10 mouse cellular contexts compared by ENCODE assay signal in the genomic region with DNA sequence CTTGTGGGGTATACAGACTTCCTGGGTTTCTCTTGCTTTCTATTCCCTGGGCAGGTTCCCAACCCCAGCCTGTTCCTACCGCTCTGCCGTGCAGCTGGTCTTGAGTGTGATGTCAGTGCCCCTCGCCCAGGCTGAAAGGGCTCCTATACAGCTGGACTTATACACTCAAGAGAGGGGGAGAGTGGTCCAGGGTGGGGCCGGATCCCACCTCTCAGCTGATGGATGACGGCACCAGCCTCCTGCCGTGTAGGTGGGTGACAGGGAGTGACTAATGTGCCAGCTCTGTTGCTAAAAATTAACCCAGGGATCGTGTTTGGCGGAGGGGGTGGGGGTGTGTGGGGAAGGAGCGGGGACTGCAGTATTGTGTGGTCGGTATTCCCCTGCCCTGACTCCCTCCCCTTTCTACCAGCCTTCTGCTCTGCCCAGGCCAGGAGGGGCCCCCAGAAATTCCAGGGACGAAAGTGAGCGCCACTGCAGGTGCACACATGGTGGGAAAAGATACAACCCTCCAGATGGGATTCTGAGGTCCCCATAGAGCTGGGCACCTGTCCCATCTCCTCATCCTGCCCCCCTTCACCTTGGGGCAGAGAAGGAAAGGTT. TPM values are rescaled to one million over a fixed set of nuclear protein-coding genes. Genes with fewer than 3 reads are reported as not detected.
A peak's percentile ranks its signal among the peaks of the same experiment; 100 is the strongest.
DNase-seq lines count a peak whose midpoint lies in the region; ATAC-seq and TF ChIP-seq lines count a peak whose summit lies in the region.
"Had no signal": no experiment of that assay in that cellular context is flagged by ENCODE, and none has a peak within 500 bp of the region (broad histone marks: within the 10 kb centered on the region; RNA-seq: fewer than 3 reads in every experiment).

No protein-coding gene starts in this region.

- no peak for TF ChIP-seq CTCF in thymus, adult 2 months (IDR thresholded peaks at IDR 0.05; ENCODE audit: borderline replicate concordance, control insufficient read depth, extremely low read depth, insufficient read depth, low read length, poor library complexity)

- no peak overlapping the region for H3K27ac ChIP-seq in hindbrain, embryonic 11.5 days (ENCODE audit: low read depth, low read length)
- no peak overlapping the region for H3K27ac ChIP-seq in hindbrain, embryonic 14.5 days
- H3K27ac ChIP-seq in thymus, adult 2 months (ENCODE audit: control insufficient read depth, insufficient read depth, low read length): peak overlapping the region; percentile 64

- H3K4me3 ChIP-seq in hindbrain, embryonic 11.5 days (ENCODE audit: low read depth, low read length): no peak overlapping the region
- no peak overlapping the region for H3K4me3 ChIP-seq in hindbrain, embryonic 14.5 days (replicated peaks; ENCODE audit: low read length)
- H3K4me3 ChIP-seq in thymus, adult 2 months (ENCODE audit: control insufficient read depth, insufficient read depth, low read length): no peak overlapping the region

- H3K9me3 ChIP-seq in hindbrain, embryonic 11.5 days (ENCODE audit: control insufficient read depth, low read length): no peaks in the 10 kb centered on the region
- no peaks in the 10 kb centered on the region for H3K9me3 ChIP-seq in hindbrain, embryonic 14.5 days (ENCODE audit: control insufficient read depth, low read length)

- no peak overlapping the region; the same call in 1 of the 2 replicates for H3K4me2 ChIP-seq in hindbrain, embryonic 11.5 days (replicated peaks; ENCODE audit: low read depth, low read length)
- H3K4me2 ChIP-seq in hindbrain, embryonic 14.5 days (replicated peaks): no peak overlapping the region

- no peaks in the 10 kb centered on the region for H3K36me3 ChIP-seq in hindbrain, embryonic 11.5 days (ENCODE audit: control insufficient read depth, insufficient read depth, low read length)
- no peaks in the 10 kb centered on the region for H3K36me3 ChIP-seq in hindbrain, embryonic 14.5 days (replicated peaks; ENCODE audit: control insufficient read depth, insufficient read depth)
- no peaks in the 10 kb centered on the region for H3K36me3 ChIP-seq in thymus, adult 2 months (ENCODE audit: control insufficient read depth, insufficient read depth, low read length)

- H3K27me3 ChIP-seq in hindbrain, embryonic 11.5 days (ENCODE audit: control insufficient read depth, insufficient read depth, low read length): peaks cover 3% of the 10 kb centered on the region; the same call in 1 of the 2 replicates
- no peaks in the 10 kb centered on the region; the same call in 1 of the 2 replicates for H3K27me3 ChIP-seq in hindbrain, embryonic 14.5 days (ENCODE audit: control insufficient read depth, insufficient read depth, low read length)
- H3K27me3 ChIP-seq in thymus, adult 2 months (ENCODE audit: control insufficient read depth, insufficient read depth, low read length): no peaks in the 10 kb centered on the region

- no peak for DNase-seq in hindbrain, embryonic 11.5 days (ENCODE audit: low spot score)
- no peak for DNase-seq in hindbrain, embryonic 14.5 days (ENCODE audit: low spot score)
- DNase-seq in thymus, adult 2 months: no peak
- no peak for DNase-seq in thymus, postnatal 10 days (ENCODE audit: low spot score in 2 of 2)
- peak; percentile 70 to 77 for DNase-seq in left cerebral cortex, adult 18-20 months (ENCODE audit: low spot score in 2 of 2)
- DNase-seq in telencephalon, adult 2 months (ENCODE audit: low read depth, low spot score): peak; percentile 79
- no peak for DNase-seq in cerebellum, postnatal 14 days
- DNase-seq in ovary, adult 18-20 months (ENCODE audit: low spot score): no peak
- DNase-seq: cerebellum, adult 11-12 months; gastrocnemius, postnatal 10 days had no signal

- ATAC-seq in hindbrain, embryonic 11.5 days (ENCODE audit: low FRiP score): peak; percentile 36; the same call in 1 of the 2 replicates
- ATAC-seq in hindbrain, embryonic 14.5 days (ENCODE audit: low FRiP score): no peak

- no peak for TF ChIP-seq POLR2A in thymus, adult 2 months (IDR thresholded peaks at IDR 0.05; ENCODE audit: control insufficient read depth, extremely low read depth, insufficient read depth, low read length, poor library complexity)

- 25% methylated on average over 12 of the region's 12 CpGs for WGBS in hindbrain, embryonic 11.5 days
- 33% methylated on average over 12 of the region's 12 CpGs for WGBS in hindbrain, embryonic 14.5 days
- 34% methylated on average over 12 of the region's 12 CpGs for WGBS in thymus, adult 2 months

- no peaks in the 10 kb centered on the region; the same call in 1 of the 2 replicates for H3K4me1 ChIP-seq in hindbrain, embryonic 11.5 days (replicated peaks; ENCODE audit: control insufficient read depth, insufficient read depth, low read length)
- H3K4me1 ChIP-seq in hindbrain, embryonic 14.5 days (replicated peaks; ENCODE audit: control insufficient read depth, insufficient read depth, low read length): 0 out of 2 replicates have a peak, but pooled peaks cover 9% of the 10 kb centered on the region
- peaks cover 44% of the 10 kb centered on the region for H3K4me1 ChIP-seq in thymus, adult 2 months (replicated peaks; ENCODE audit: control insufficient read depth, insufficient read depth, low read length)

- no peak overlapping the region for H3K9ac ChIP-seq in hindbrain, embryonic 11.5 days (ENCODE audit: low read depth, low read length)
- no peak overlapping the region for H3K9ac ChIP-seq in hindbrain, embryonic 14.5 days

RNA-seq across cellular contexts. Expression of gene Grasp, which starts 11.8 kb away (rescaled TPM):
- 4.5 and 5.0 TPM in 2 replicates for polyA plus RNA-seq in hindbrain, embryonic 11.5 days (2014; fragmentation: Nextera tagmentation; extraction: Ambion mirVana)
- 1.6 and 2.5 TPM in 2 replicates for polyA plus RNA-seq in hindbrain, embryonic 14.5 days (2014; fragmentation: Nextera tagmentation; extraction: Ambion mirVana)
- 10.2 and 15.4 TPM in 2 replicates for polyA plus RNA-seq in thymus, adult 2 months (2012; rRNA removed)
- total RNA-seq in left cerebral cortex, adult 18-20 months (2021): 100 to 1,000 TPM in 1 of 2 experiments, 10 to 100 TPM in 1; 77.7 to 111 TPM

RNA-seq across cellular contexts. Expression of gene Nr4a1, which starts 18.2 kb away (rescaled TPM):
- 2.2 and 2.9 TPM in 2 replicates for polyA plus RNA-seq in hindbrain, embryonic 11.5 days (2014; fragmentation: Nextera tagmentation; extraction: Ambion mirVana)
- polyA plus RNA-seq in hindbrain, embryonic 14.5 days (2014; fragmentation: Nextera tagmentation; extraction: Ambion mirVana): 5.0 and 5.1 TPM in 2 replicates
- 164 TPM in 2 replicates for polyA plus RNA-seq in thymus, adult 2 months (2012; rRNA removed)
- 100 to 1,000 TPM; 171 to 181 TPM for total RNA-seq in left cerebral cortex, adult 18-20 months (2021)

RNA-seq across cellular contexts. Expression of gene Atg101, which starts 48.2 kb away (rescaled TPM):
- 66.5 and 69.6 TPM in 2 replicates for polyA plus RNA-seq in hindbrain, embryonic 11.5 days (2014; fragmentation: Nextera tagmentation; extraction: Ambion mirVana)
- polyA plus RNA-seq in hindbrain, embryonic 14.5 days (2014; fragmentation: Nextera tagmentation; extraction: Ambion mirVana): 65.4 and 66.3 TPM in 2 replicates
- polyA plus RNA-seq in thymus, adult 2 months (2012; rRNA removed): 68.5 and 75.2 TPM in 2 replicates
- 10 to 100 TPM; 45.5 to 53.6 TPM for total RNA-seq in left cerebral cortex, adult 18-20 months (2021)

RNA-seq across cellular contexts. Expression of gene 6030408B16Rik, which starts 57.2 kb away (rescaled TPM):
- 0.17 and 0.25 TPM in 2 replicates for polyA plus RNA-seq in hindbrain, embryonic 11.5 days (2014; fragmentation: Nextera tagmentation; extraction: Ambion mirVana)
- polyA plus RNA-seq in hindbrain, embryonic 14.5 days (2014; fragmentation: Nextera tagmentation; extraction: Ambion mirVana): 0.23 and 0.37 TPM in 2 replicates
- polyA plus RNA-seq in thymus, adult 2 months (2012; rRNA removed): 0.55 and 0.88 TPM in 2 replicates
- total RNA-seq in left cerebral cortex, adult 18-20 months (2021): under 1 TPM; 0.40 to 0.42 TPM

Comparison
In these comparisons a context has a peak if more than half of its experiments do, and no peak if none do; other contexts are left out.
1. DNase-seq: peak in left cerebral cortex, adult 18-20 months (2 of 2) and telencephalon, adult 2 months (single experiment); none in hindbrain, embryonic 11.5 days (single experiment), hindbrain, embryonic 14.5 days (single experiment), thymus, adult 2 months (single experiment), thymus, postnatal 10 days (0 of 2), cerebellum, postnatal 14 days (0 of 2) and ovary, adult 18-20 months (single experiment).
2. RNA of gene Nr4a1, which starts 18.2 kb away (polyA plus RNA-seq): 164 TPM in thymus, adult 2 months; 5.0 to 5.1 TPM in hindbrain, embryonic 14.5 days and 2.2 to 2.9 TPM in hindbrain, embryonic 11.5 days; every median in the first group is over 10 times any median in the second.